ENCODE assay signal across 14 mouse cellular contexts in the genomic region with DNA sequence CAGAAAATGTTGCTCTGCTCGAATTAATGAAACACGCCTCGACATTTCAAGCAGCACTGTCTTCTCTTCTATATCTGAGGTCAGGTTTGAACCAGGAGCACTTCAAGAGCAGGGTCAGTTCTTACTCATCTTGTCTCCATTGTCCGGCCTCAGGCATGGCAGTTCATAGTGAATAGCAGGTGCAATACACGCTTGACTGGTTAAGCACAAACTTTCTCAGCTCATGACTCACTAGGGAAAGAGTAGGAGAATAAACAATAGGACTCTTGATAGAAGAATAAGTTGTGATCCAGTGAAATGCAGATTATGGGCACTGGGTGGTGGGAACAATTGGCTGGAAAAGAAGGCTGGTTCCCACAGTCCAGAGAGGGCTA. TPM values are rescaled to one million over a fixed set of nuclear protein-coding genes. Genes with fewer than 3 reads are reported as not detected.
"Had no signal": no experiment of that assay in that cellular context is flagged by ENCODE, and none has a peak within 500 bp of the region (broad histone marks: within the 10 kb centered on the region; RNA-seq: fewer than 3 reads in every experiment).

No protein-coding gene starts in this region.

- H3K4me3 ChIP-seq: neural tube, embryonic 12.5 days had no signal

- H3K27ac ChIP-seq: kidney, postnatal 0 days; limb, embryonic 12.5 days; liver, embryonic 14.5 days; neural tube, embryonic 12.5 days; stomach, postnatal 0 days had no signal

- DNase-seq: kidney, adult 11 months; lung, adult 18-20 months; lung, postnatal 36 days; midbrain, embryonic 14.5 days; right cerebral cortex, postnatal 14 days; thymus, postnatal 14 days had no signal

- ATAC-seq: lung, postnatal 0 days had no signal

- H3K9me3 ChIP-seq: limb, embryonic 12.5 days; neural tube, embryonic 12.5 days had no signal

- H3K9ac ChIP-seq: limb, embryonic 12.5 days; liver, embryonic 14.5 days; neural tube, embryonic 12.5 days had no signal

- H3K27me3 ChIP-seq: limb, embryonic 12.5 days; neural tube, embryonic 12.5 days had no signal

RNA-seq across cellular contexts. Expression of a gene that starts 17.0 kb away (rescaled TPM):
- polyA plus RNA-seq: intestine, embryonic 14.5 days; kidney, postnatal 0 days; liver, adult 2 months; liver, embryonic 14.5 days; lung, postnatal 0 days; midbrain, embryonic 14.5 days; neural tube, embryonic 12.5 days had no signal
